Mouse (Mus musculus) liver, embryonic 12.5 days (tissue): ENCODE measurements around the gene Olfr1411. TPM values are rescaled to one million over a fixed set of nuclear protein-coding genes. Genes with fewer than 3 reads are reported as not detected.

ENCODE experiments used
- ATAC-seq: fragments of 200-750 bp; cut with Nextera tagmentation; 2 replicates; pipeline ENCODE4 v1.8.0; 2017; ENCODE audit warnings: moderate number of reproducible peaks, mild to moderate bottlenecking, moderate library complexity
- H3K27ac ChIP-seq: fragments of 300-500 bp; sonication (generic); 2 replicates; pipeline ENCODE4 v1.5.1; 2016; ENCODE audit warnings: mild to moderate bottlenecking
- H3K27me3 ChIP-seq: fragments of 300-500 bp; sonication (generic); replicated peaks from 2 replicates; pipeline ENCODE4 v1.6.1; 2016; ENCODE audit warnings: mild to moderate bottlenecking, moderate library complexity
- H3K36me3 ChIP-seq: fragments of 300-500 bp; sonication (generic); 2 replicates; pipeline ENCODE4 v1.6.1; 2016; ENCODE audit warnings: mild to moderate bottlenecking, moderate library complexity
- H3K4me1 ChIP-seq: fragments of 300-500 bp; sonication (generic); 2 replicates; pipeline ENCODE4 v1.6.1; 2016
- H3K4me2 ChIP-seq: fragments of 300-500 bp; sonication (generic); 2 replicates; pipeline ENCODE4 v1.6.1; 2016; ENCODE audit warnings: mild to moderate bottlenecking, moderate library complexity
- H3K4me3 ChIP-seq: fragments of 300-500 bp; sonication (generic); 2 replicates; pipeline ENCODE4 v1.5.1; 2016; ENCODE audit warnings: mild to moderate bottlenecking, moderate library complexity
- H3K9ac ChIP-seq: fragments of 300-500 bp; sonication (generic); 2 replicates; pipeline ENCODE4 v1.6.1; 2016; ENCODE audit warnings: mild to moderate bottlenecking, moderate library complexity
- H3K9me3 ChIP-seq: fragments of 300-500 bp; sonication (generic); replicated peaks from 2 replicates; pipeline ENCODE4 v1.6.1; 2016; ENCODE audit warnings: mild to moderate bottlenecking, moderate library complexity
- WGBS: fragments of 180-500 bp; shearing (Covaris S2); methylation state at CpG from one replicate; pipeline ENCODE4 v1.1.7; 2016; ENCODE audit not compliant: insufficient replicate concordance; 5-methylcytosine and 5-hydroxymethylcytosine counted together
- polyA plus RNA-seq: library from polyadenylated mRNA; unstranded; fragments of >200 nt; fragmentation: Nextera tagmentation; extraction: Ambion mirVana; gene quantifications from 2 replicates; pipeline ENCODE4 v1.2.1, GENCODE M21; 2016

The Olfr1411 gene
- polyA plus RNA-seq, 1 experiment from 2014 or later: not detected

- Histone ChIP-seq H3K4me2 (no peak overlapping the region), H3K4me1 (no peaks in the 10 kb centered on the region), H3K9me3 (no peaks in the 10 kb centered on the region), H3K9ac (no peak overlapping the region), H3K27ac (no peak overlapping the region), H3K4me3 (no peak overlapping the region), H3K27me3 (peaks cover 4% of the 10 kb centered on the region; the same call in 1 of the 2 replicates), H3K36me3 (no peaks in the 10 kb centered on the region)
- no peak for ATAC-seq
- WGBS: 48% methylated on average over 4 of the region's 4 CpGs
Observed at GRCm38 (mm10) chr1:92628227-92628626, 34.0 kb downstream of the Olfr1411 start.

GRCm38 (mm10) chr1:92632196-92632595 is 38.0 kb downstream of the Olfr1411 start:
- ATAC-seq: no peak
- H3K9ac ChIP-seq: no peak overlapping the region
- H3K27ac ChIP-seq: no peak overlapping the region
- peaks cover 17% of the 10 kb centered on the region for H3K36me3 ChIP-seq
- no peaks in the 10 kb centered on the region for H3K9me3 ChIP-seq
- peaks cover 4% of the 10 kb centered on the region; the same call in 1 of the 2 replicates for H3K27me3 ChIP-seq
- H3K4me1 ChIP-seq: no peaks in the 10 kb centered on the region
- H3K4me2 ChIP-seq: no peak overlapping the region
- H3K4me3 ChIP-seq: no peak overlapping the region
- 69% methylated on average over 5 of the region's 5 CpGs for WGBS

GRCm38 (mm10) chr1:92632948-92633347 is 38.7 kb downstream of the Olfr1411 start:
- Histone ChIP-seq H3K4me1 (no peaks in the 10 kb centered on the region), H3K9me3 (no peaks in the 10 kb centered on the region), H3K9ac (no peak overlapping the region), H3K27me3 (peaks cover 4% of the 10 kb centered on the region; the same call in 1 of the 2 replicates), H3K4me2 (no peak overlapping the region), H3K4me3 (no peak overlapping the region), H3K36me3 (peaks cover 24% of the 10 kb centered on the region), H3K27ac (no peak overlapping the region)
- no peak for ATAC-seq
- WGBS: 47% methylated on average over 6 of the region's 6 CpGs

- no peak overlapping the region for H3K9ac ChIP-seq
Observed at GRCm38 (mm10) chr1:92633726-92634125, 39.5 kb downstream of the Olfr1411 start.

GRCm38 (mm10) chr1:92634569-92634968 is 40.4 kb downstream of the Olfr1411 start:
- no peak for ATAC-seq
- peaks cover 40% of the 10 kb centered on the region for H3K36me3 ChIP-seq
- H3K4me2 ChIP-seq: no peak overlapping the region
- H3K27ac ChIP-seq: no peak overlapping the region
- no peaks in the 10 kb centered on the region for H3K9me3 ChIP-seq
- no peaks in the 10 kb centered on the region for H3K4me1 ChIP-seq
- H3K9ac ChIP-seq: no peak overlapping the region
- 74% methylated on average over 1 of the region's 1 CpGs for WGBS
- H3K4me3 ChIP-seq: no peak overlapping the region
- H3K27me3 ChIP-seq: peaks cover 4% of the 10 kb centered on the region; the same call in 1 of the 2 replicates

More at GRCm38 (mm10) chr1:92633726-92634125, 39.5 kb downstream of the Olfr1411 start:
- no peak overlapping the region for H3K4me2 ChIP-seq
- H3K36me3 ChIP-seq: peaks cover 32% of the 10 kb centered on the region
- H3K4me1 ChIP-seq: no peaks in the 10 kb centered on the region
- H3K9me3 ChIP-seq: no peaks in the 10 kb centered on the region
- no peak overlapping the region for H3K27ac ChIP-seq
- no peak overlapping the region for H3K4me3 ChIP-seq
- H3K27me3 ChIP-seq: peaks cover 4% of the 10 kb centered on the region; the same call in 1 of the 2 replicates
- 71% methylated on average over 8 of the region's 8 CpGs for WGBS
- no peak for ATAC-seq

GRCm38 (mm10) chr1:92634976-92635599 is 40.9 kb downstream of the Olfr1411 start:
- WGBS: 76% methylated on average over 4 of the region's 4 CpGs

GRCm38 (mm10) chr1:92636015-92636414 is 41.8 kb downstream of the Olfr1411 start:
- Histone ChIP-seq H3K4me1 (peaks cover 12% of the 10 kb centered on the region), H3K36me3 (peaks cover 45% of the 10 kb centered on the region), H3K9me3 (no peaks in the 10 kb centered on the region), H3K4me2 (no peak overlapping the region), H3K4me3 (no peak overlapping the region), H3K27me3 (no peaks in the 10 kb centered on the region), H3K27ac (no peak overlapping the region), H3K9ac (no peak overlapping the region)
- 72% methylated on average over 8 of the region's 8 CpGs for WGBS
- ATAC-seq: no peak

More at GRCm38 (mm10) chr1:92634976-92635599, 40.9 kb downstream of the Olfr1411 start:
- Histone ChIP-seq H3K4me3 (no peak overlapping the region), H3K9ac (no peak overlapping the region), H3K27me3 (peaks cover 4% of the 10 kb centered on the region; the same call in 1 of the 2 replicates), H3K9me3 (no peaks in the 10 kb centered on the region), H3K4me1 (peaks cover 3% of the 10 kb centered on the region), H3K27ac (no peak overlapping the region), H3K4me2 (no peak overlapping the region), H3K36me3 (peaks cover 45% of the 10 kb centered on the region)
- ATAC-seq: no peak

GRCm38 (mm10) chr1:92636676-92637075 is 42.5 kb downstream of the Olfr1411 start:
- Histone ChIP-seq H3K36me3 (peaks cover 45% of the 10 kb centered on the region), H3K4me3 (no peak overlapping the region), H3K4me1 (peaks cover 14% of the 10 kb centered on the region), H3K4me2 (no peak overlapping the region), H3K9me3 (no peaks in the 10 kb centered on the region), H3K27ac (no peak overlapping the region), H3K9ac (no peak overlapping the region), H3K27me3 (no peaks in the 10 kb centered on the region)
- 86% methylated on average over 11 of the region's 11 CpGs for WGBS
- ATAC-seq: no peak

GRCm38 (mm10) chr1:92637501-92638172 is 43.4 kb downstream of the Olfr1411 start:
- no peak for ATAC-seq
- no peaks in the 10 kb centered on the region for H3K27me3 ChIP-seq
- H3K9me3 ChIP-seq: no peaks in the 10 kb centered on the region
- no peak overlapping the region for H3K4me2 ChIP-seq
- WGBS: 82% methylated on average over 15 of the region's 15 CpGs
- no peak overlapping the region for H3K4me3 ChIP-seq
- no peak overlapping the region for H3K27ac ChIP-seq
- peaks cover 22% of the 10 kb centered on the region for H3K4me1 ChIP-seq
- peaks cover 45% of the 10 kb centered on the region for H3K36me3 ChIP-seq
- H3K9ac ChIP-seq: no peak overlapping the region

- no peak for ATAC-seq
- Histone ChIP-seq H3K9me3 (no peaks in the 10 kb centered on the region), H3K27ac (no peak overlapping the region), H3K36me3 (peaks cover 45% of the 10 kb centered on the region), H3K27me3 (no peaks in the 10 kb centered on the region), H3K4me1 (peaks cover 22% of the 10 kb centered on the region), H3K4me2 (no peak overlapping the region), H3K4me3 (no peak overlapping the region), H3K9ac (no peak overlapping the region)
- 84% methylated on average over 3 of the region's 3 CpGs for WGBS
Observed at GRCm38 (mm10) chr1:92638181-92638580, 44.0 kb downstream of the Olfr1411 start.

- no peak for ATAC-seq
- Histone ChIP-seq H3K4me2 (no peak overlapping the region), H3K27me3 (no peaks in the 10 kb centered on the region), H3K9ac (no peak overlapping the region), H3K9me3 (no peaks in the 10 kb centered on the region), H3K4me1 (peaks cover 28% of the 10 kb centered on the region), H3K4me3 (no peak overlapping the region), H3K27ac (no peak overlapping the region), H3K36me3 (peaks cover 45% of the 10 kb centered on the region)
- 84% methylated on average over 4 of the region's 4 CpGs for WGBS
Observed at GRCm38 (mm10) chr1:92638736-92639135, 44.5 kb downstream of the Olfr1411 start.

GRCm38 (mm10) chr1:92640393-92640792 is 46.2 kb downstream of the Olfr1411 start:
- Histone ChIP-seq H3K4me1 (peaks cover 30% of the 10 kb centered on the region), H3K4me3 (peak overlapping the region; percentile 84), H3K27ac (no peak overlapping the region), H3K27me3 (peaks cover 5% of the 10 kb centered on the region), H3K9ac (peak overlapping the region; percentile 83), H3K36me3 (peaks cover 45% of the 10 kb centered on the region), H3K9me3 (no peaks in the 10 kb centered on the region), H3K4me2 (peak overlapping the region; percentile 80)
- no peak for ATAC-seq
- 43% methylated on average over 6 of the region's 6 CpGs for WGBS
